Mouse (Mus musculus) bone marrow macrophage, adult 2 months (primary cell): ENCODE measurements around the gene Mms19.
A peak's percentile ranks its signal among the peaks of the same experiment; 100 is the strongest.

ENCODE experiments used
- CTCF ChIP-seq: IDR thresholded peaks from 2 replicates; pipeline ENCODE4 v1.5.1; 2012; ENCODE audit warnings: low read depth, mild to moderate bottlenecking, low read length, moderate library complexity
- POLR2A ChIP-seq: IDR thresholded peaks from 2 replicates; pipeline ENCODE4 v1.6.1; 2012; ENCODE audit warnings: mild to moderate bottlenecking, low read depth, low read length, borderline replicate concordance

GRCm38 (mm10) chr19:41898860-41899259 lies 82.1 kb downstream of the Mms19 start:
- peak; percentile 25; the same call in 1 of the 2 replicates for TF ChIP-seq CTCF
- no peak for TF ChIP-seq POLR2A
